Mouse (Mus musculus) common myeloid progenitor, adult 5-6 weeks (primary cell): ENCODE measurements around the gene Nabp2. TPM values are rescaled to one million over a fixed set of nuclear protein-coding genes. Genes with fewer than 3 reads are reported as not detected.

ENCODE experiments used
- ATAC-seq: replicated peaks from 2 replicates; pipeline ENCODE4 v1.8.0; 2016; ENCODE audit warnings: low read depth, mild to moderate bottlenecking, moderate TSS enrichment, inconsistent platforms; ENCODE audit not compliant: poor library complexity, severe bottlenecking
- total RNA-seq: library from RNA; stranded (forward); fragments of 200-1000, 187-1606 nt; gene quantifications from 2 replicates; pipeline ENCODE4 v1.2.3, GENCODE M21; 2017

Gene Nabp2
- total RNA-seq, 1 experiment from 2014 or later, result 45.7 TPM

DNA sequence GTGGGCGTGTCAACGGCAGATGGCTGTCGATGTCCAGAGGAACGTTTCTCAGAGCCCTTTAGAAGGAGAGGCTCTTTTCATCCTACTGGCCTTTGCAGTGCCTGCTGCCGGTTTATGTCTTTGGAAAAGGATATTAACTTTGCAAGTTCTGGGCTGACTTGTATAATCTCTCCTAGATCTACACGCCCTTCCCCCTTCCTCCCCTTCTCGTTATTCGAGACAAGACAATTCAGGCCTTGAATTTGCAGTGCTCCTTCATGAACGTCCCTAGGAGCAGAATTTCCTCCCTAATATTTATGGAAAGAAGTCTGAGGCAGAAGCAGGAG lies 42.1 kb downstream of the Nabp2 start:
- no peak for ATAC-seq

DNA sequence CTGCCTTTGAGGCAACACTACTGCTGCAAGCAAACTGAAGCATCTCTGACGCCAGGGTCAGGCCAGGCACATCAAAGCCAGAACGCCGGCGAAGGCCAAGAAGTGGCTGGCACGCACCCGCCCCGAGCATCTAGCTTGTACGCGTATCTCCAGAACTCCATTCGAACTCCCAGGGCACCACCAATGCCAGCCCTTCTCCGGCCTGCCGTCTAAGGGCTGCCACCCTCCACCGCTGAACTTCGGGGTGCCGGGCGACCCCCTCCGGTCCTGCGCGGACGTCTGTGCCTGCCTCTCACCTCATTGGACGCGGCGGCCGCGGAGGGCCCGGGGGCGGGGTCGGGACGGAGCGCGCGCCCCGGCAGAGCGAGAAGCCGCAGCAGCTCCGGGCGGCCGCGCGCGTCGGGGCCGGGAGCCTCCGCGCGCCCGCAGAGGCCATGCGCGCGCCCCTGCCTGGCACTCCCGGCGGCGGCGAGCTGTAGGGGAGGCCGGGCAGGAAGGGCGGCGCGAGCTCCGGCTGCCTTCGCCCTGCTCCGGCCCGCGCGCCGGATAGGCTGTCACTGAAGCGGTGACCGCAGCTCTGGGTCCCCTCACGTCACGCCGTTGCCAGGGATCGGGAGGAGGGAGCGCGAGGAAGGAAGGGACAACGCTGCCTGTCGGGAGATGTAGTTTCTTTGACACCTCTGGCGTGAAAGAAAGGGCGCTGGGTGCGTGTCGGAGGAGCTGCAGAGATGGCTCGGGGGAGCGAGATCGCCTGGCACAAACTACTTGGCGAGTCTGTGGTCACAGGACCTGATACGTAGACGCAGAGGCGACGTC lies 42.7 kb downstream of the Nabp2 start, which contains the start of gene Coq10a:
Gene Coq10a, minus strand, starts transcription at position 596 of the 816 bp plus-strand sequence.
- peak; percentile 79 for ATAC-seq

DNA sequence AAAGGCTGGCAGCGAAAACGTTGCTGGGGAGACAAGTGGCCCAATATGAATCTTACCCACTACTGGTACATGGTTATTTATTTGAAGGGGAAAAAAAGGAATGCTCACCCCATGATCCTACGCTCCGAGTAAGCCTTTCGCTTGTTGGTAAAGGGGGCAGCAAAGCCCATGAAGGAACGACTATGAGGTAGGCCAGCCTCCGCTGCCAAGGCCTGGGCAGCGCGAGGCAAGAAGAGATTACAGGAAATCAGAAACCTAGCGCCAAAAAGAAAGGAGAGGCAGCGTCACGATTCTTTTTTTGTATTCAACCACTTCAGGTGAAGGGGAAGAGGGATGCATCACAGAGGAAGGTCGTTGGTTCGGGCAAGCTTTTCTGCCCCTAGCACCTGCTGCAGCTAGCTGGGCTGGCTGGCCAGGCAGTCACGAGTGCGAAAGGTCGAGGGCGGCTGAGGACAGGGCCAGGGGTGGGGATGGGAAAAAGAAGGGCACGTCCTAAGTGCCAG lies 43.3 kb downstream of the Nabp2 start:
- no peak for ATAC-seq

DNA sequence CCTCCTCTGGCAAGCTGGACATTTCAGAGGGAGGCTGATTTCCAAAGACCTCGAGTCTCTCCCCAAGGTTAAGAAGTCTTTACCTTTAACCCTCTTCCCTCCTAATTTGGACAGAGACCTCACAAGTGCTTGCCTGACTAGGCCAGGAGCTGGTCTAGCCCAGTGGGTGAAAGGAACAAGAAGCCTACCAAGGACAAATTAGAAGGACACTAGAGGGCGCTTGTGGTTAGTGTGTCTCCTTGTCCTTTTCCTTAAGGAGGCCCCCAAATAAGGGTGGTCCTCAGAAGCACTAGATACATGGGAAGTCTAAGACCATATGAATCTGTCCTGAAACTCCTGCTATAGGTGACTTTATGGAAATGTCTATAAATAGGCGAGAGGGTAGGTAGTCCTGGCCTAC lies 48.7 kb downstream of the Nabp2 start:
- ATAC-seq, result peak; percentile 64; the same call in 1 of the 2 replicates

DNA sequence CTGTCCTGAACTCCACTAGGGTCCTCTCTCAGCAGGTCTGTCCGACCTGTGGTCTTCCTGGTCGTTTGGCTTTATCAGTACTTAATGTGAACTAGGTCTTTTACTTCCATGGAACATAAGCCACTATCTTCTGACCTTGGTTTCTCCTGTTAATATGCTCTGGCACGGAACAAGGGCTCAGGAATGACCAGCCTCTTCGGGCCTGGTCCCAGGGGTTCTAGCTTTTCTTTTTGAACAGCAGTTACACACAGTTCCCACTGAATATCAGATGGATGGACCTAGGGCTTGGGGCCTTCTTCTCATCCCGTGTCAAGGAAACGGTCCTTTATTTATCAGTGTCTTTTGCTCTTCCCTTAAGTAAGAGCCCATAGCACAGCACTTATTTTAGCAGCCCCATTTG lies 49.5 kb downstream of the Nabp2 start:
- no peak for ATAC-seq

DNA sequence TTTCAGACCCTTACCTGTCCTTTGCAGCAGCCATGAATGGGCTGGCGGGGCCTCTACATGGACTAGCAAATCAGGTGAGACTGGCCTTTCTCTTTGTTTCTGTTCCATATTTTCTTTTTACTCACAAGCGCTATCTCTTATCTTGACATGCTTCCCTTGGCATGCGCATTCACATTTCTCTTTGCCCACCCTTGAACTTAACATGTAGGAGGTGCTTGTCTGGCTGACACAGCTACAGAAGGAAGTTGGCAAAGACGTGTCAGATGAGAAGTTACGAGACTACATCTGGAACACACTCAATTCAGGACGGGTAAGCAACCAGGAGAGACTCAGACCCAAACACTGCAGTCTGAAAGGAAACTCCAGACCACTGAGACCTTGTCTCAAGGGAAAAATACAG lies 52.1 kb downstream of the Nabp2 start:
- no peak for ATAC-seq

DNA sequence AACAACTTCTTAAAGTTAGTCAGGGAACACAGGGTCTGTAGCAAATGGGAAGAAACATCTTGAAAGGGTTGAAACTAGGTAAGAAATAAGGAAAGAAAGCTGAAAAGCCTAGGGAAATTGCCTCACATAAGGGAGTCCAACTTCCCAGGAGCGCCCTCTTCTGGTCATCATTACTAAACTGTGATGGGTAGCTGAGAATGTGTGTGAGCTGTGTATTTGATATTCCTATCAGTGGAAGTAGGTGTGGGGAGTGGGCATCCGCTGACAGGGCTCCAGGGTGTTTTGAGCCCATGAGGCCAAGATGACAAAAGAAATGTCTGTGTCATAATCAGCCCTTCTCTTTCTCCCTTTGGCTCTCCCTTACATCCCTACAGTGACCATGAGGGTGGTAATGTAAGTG lies 52.5 kb downstream of the Nabp2 start:
- ATAC-seq, result peak; percentile 78; the same call in 1 of the 2 replicates

Other genes with a start within 250 kb of the Nabp2 start
- gene Rbms2, start 231.2 kb downstream of the Nabp2 start, total RNA-seq, result 4.7 and 8.7 TPM in 2 replicates
- 4.3 and 5.8 TPM in 2 replicates for gene Gls2, start 217.0 kb downstream of the Nabp2 start, total RNA-seq
- 18.1 and 24.8 TPM in 2 replicates for gene Spryd4, start 199.7 kb downstream of the Nabp2 start, total RNA-seq
- 1.2 TPM in 1 of 2 replicates, not detected in the other for gene Mip, start 185.7 kb downstream of the Nabp2 start, total RNA-seq
- 98.6 and 102 TPM in 2 replicates for gene Timeless, start 179.4 kb downstream of the Nabp2 start, total RNA-seq
- 0.46 TPM in 1 of 2 replicates, not detected in the other for gene Apon, start 157.4 kb downstream of the Nabp2 start, total RNA-seq
- not detected in 2 replicates for gene Apof, start 142.8 kb downstream of the Nabp2 start, total RNA-seq
- 9.0 and 11.0 TPM in 2 replicates for gene Stat2, start 140.9 kb downstream of the Nabp2 start, total RNA-seq
- gene Il23a, start 112.7 kb downstream of the Nabp2 start, total RNA-seq, result 0.05 TPM in 1 of 2 replicates, not detected in the other
- 12.8 and 13.7 TPM in 2 replicates for gene Pan2, start 108.2 kb downstream of the Nabp2 start, total RNA-seq
- gene Cnpy2, start 89.0 kb downstream of the Nabp2 start, total RNA-seq, result 94.4 and 114 TPM in 2 replicates
- gene Cs, start 73.8 kb downstream of the Nabp2 start, total RNA-seq, result 100 and 116 TPM in 2 replicates
- 6.4 and 11.8 TPM in 2 replicates for gene Coq10a, start 42.5 kb downstream of the Nabp2 start, total RNA-seq
- gene Ankrd52, start 34.4 kb downstream of the Nabp2 start, total RNA-seq, result 9.8 and 17.4 TPM in 2 replicates
- not detected in 2 replicates for gene Slc39a5, start 10.3 kb downstream of the Nabp2 start, total RNA-seq
- 13.0 and 13.5 TPM in 2 replicates for gene Rnf41, start 165 bp upstream of the Nabp2 start, total RNA-seq
- 71.9 and 92.2 TPM in 2 replicates for gene Smarcc2, start 47.8 kb upstream of the Nabp2 start, total RNA-seq
- gene Myl6, start 82.7 kb upstream of the Nabp2 start, total RNA-seq, result 1,004 and 1,124 TPM in 2 replicates
- gene Myl6b, start 87.2 kb upstream of the Nabp2 start, total RNA-seq, result 0.55 TPM in 1 of 2 replicates, not detected in the other
- 70.9 and 76.6 TPM in 2 replicates for gene Esyt1, start 114.4 kb upstream of the Nabp2 start, total RNA-seq
- gene Zc3h10, start 136.3 kb upstream of the Nabp2 start, total RNA-seq, result 8.6 and 10.6 TPM in 2 replicates
- gene Rpl41, start 137.8 kb upstream of the Nabp2 start, total RNA-seq, result 3,010 and 3,037 TPM in 2 replicates
- gene Pa2g4, start 154.5 kb upstream of the Nabp2 start, total RNA-seq, result 385 and 532 TPM in 2 replicates
- 1.0 and 1.8 TPM in 2 replicates for gene Erbb3, start 178.2 kb upstream of the Nabp2 start, total RNA-seq
- gene Rps26, start 215.3 kb upstream of the Nabp2 start, total RNA-seq, result 1,052 and 1,471 TPM in 2 replicates
- gene Ikzf4, start 234.5 kb upstream of the Nabp2 start, total RNA-seq, result not detected in 2 replicates